Mouse (Mus musculus): Measurements from ENCODE around the gene Wdr26. TPM values are rescaled to one million over a fixed set of nuclear protein-coding genes. Genes with fewer than 3 reads are reported as not detected.

Wdr26 gene
- polyA plus RNA-seq, 1 experiment from 2014 or later: 43.6 TPM

- H3K9me3 ChIP-seq: no peaks in the 10 kb centered on the region
- H3K4me1 ChIP-seq: no peaks in the 10 kb centered on the region
- no peak overlapping the region for H3K9ac ChIP-seq
- peaks cover 85% of the 10 kb centered on the region for H3K36me3 ChIP-seq
- no peak for ATAC-seq (ENCODE audit: insufficient number of reproducible peaks, insufficient read depth, low FRiP score, low TSS enrichment, low read depth)
- no peak overlapping the region for H3K4me3 ChIP-seq
- no peaks in the 10 kb centered on the region for H3K27me3 ChIP-seq
- WGBS: 88% methylated on average over 2 of the region's 2 CpGs
- H3K4me2 ChIP-seq: no peak overlapping the region
- H3K27ac ChIP-seq: no peak overlapping the region
These were observed 87.7 kb downstream of the Wdr26 start for GRCm38 (mm10) chr1:181124145-181124544.

Other genes starting within 250 kb of the Wdr26 start
- 5.1 and 7.9 TPM in 2 replicates for gene Ephx1, start 191.1 kb downstream of the Wdr26 start, polyA plus RNA-seq (2015; fragmentation: Nextera tagmentation; extraction: Ambion mirVana)
- gene 9130409I23Rik, start 160.8 kb downstream of the Wdr26 start, polyA plus RNA-seq (2015; fragmentation: Nextera tagmentation; extraction: Ambion mirVana): not detected in 2 replicates
- 51.6 and 55.4 TPM in 2 replicates for gene Nvl, start 67.8 kb downstream of the Wdr26 start, polyA plus RNA-seq (2015; fragmentation: Nextera tagmentation; extraction: Ambion mirVana)
- gene Cnih4, start 67.3 kb downstream of the Wdr26 start, polyA plus RNA-seq (2015; fragmentation: Nextera tagmentation; extraction: Ambion mirVana): 89.2 and 98.8 TPM in 2 replicates
- gene Cnih3, start 140.6 kb upstream of the Wdr26 start, polyA plus RNA-seq (2015; fragmentation: Nextera tagmentation; extraction: Ambion mirVana): 0.50 and 0.97 TPM in 2 replicates